In the genomic region with DNA sequence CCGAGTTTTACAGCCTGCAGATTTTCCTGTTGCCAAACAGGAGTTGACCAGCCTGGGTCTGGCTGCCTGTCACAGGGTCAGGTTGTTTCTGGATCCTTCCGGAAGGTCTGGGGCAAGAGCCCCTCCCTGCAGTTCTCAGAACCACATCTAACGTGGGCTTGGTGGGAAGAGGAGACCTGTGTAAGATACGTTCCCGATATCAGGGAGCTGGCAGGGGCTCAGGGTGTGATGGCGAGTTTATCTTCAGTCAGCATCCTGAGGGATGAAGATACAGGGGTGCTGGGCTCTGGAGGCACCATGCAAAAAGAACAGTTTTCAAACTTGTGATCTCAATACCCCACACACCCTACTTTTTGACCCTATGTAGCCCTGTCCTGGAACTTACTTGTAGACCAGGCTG, we compare ENCODE assay signal across 25 mouse cellular contexts. TPM values are rescaled to one million over a fixed set of nuclear protein-coding genes. Genes with fewer than 3 reads are reported as not detected.
DNase-seq lines count a peak whose midpoint lies in the region; ATAC-seq and TF ChIP-seq lines count a peak whose summit lies in the region.
"Had no signal": no experiment of that assay in that cellular context is flagged by ENCODE, and none has a peak within 500 bp of the region (broad histone marks: within the 10 kb centered on the region; RNA-seq: fewer than 3 reads in every experiment).

No protein-coding gene starts in this region.

- 0 out of 2 replicates have a peak overlapping the region, but pooled peaks have one; percentile 15 for H3K27ac ChIP-seq in forebrain, embryonic 10.5 days
- no peak overlapping the region for H3K27ac ChIP-seq in forebrain, embryonic 15.5 days (replicated peaks)
- H3K27ac ChIP-seq in neural tube, embryonic 13.5 days (replicated peaks): peak overlapping the region; percentile 38; the same call in 1 of the 2 replicates
- peak overlapping the region; percentile 61 for H3K27ac ChIP-seq in liver, embryonic 14.5 days
- H3K27ac ChIP-seq: embryonic facial prominence, embryonic 10.5 days; forebrain, embryonic 12.5 days; midbrain, embryonic 13.5 days had no signal

- no peak overlapping the region for H3K4me2 ChIP-seq in forebrain, embryonic 15.5 days (replicated peaks)
- no peak overlapping the region for H3K4me2 ChIP-seq in neural tube, embryonic 13.5 days
- peak overlapping the region; percentile 46 for H3K4me2 ChIP-seq in liver, embryonic 14.5 days (ENCODE audit: low read depth)
- H3K4me2 ChIP-seq: forebrain, embryonic 12.5 days; heart, embryonic 11.5 days; midbrain, embryonic 13.5 days had no signal

- peaks cover 45% of the 10 kb centered on the region for H3K36me3 ChIP-seq in forebrain, embryonic 10.5 days (replicated peaks)
- no peaks in the 10 kb centered on the region for H3K36me3 ChIP-seq in forebrain, embryonic 15.5 days
- 0 out of 2 replicates have a peak, but pooled peaks cover 8% of the 10 kb centered on the region for H3K36me3 ChIP-seq in neural tube, embryonic 13.5 days
- peaks cover 7% of the 10 kb centered on the region for H3K36me3 ChIP-seq in liver, embryonic 14.5 days (replicated peaks; ENCODE audit: control insufficient read depth, insufficient read depth, low read depth)
- H3K36me3 ChIP-seq: midbrain, embryonic 13.5 days had no signal

- TF ChIP-seq EP300 in liver, embryonic 14.5 days (IDR thresholded peaks at IDR 0.05; ENCODE audit: low read depth): peak; percentile 65

- H3K27me3 ChIP-seq in forebrain, embryonic 10.5 days (ENCODE audit: poor library complexity, severe bottlenecking): no peaks in the 10 kb centered on the region
- H3K27me3 ChIP-seq in forebrain, embryonic 15.5 days: no peaks in the 10 kb centered on the region
- H3K27me3 ChIP-seq in neural tube, embryonic 13.5 days: no peaks in the 10 kb centered on the region
- H3K27me3 ChIP-seq in liver, embryonic 14.5 days (ENCODE audit: control insufficient read depth, insufficient read depth, low read length): no peaks in the 10 kb centered on the region
- H3K27me3 ChIP-seq: forebrain, embryonic 12.5 days; midbrain, embryonic 13.5 days had no signal

- ATAC-seq in forebrain, embryonic 15.5 days (replicated peaks): no peak
- ATAC-seq in neural tube, embryonic 13.5 days (ENCODE audit: low read depth): no peak
- ATAC-seq in liver, embryonic 14.5 days (ENCODE audit: insufficient read depth): peak; percentile 82
- ATAC-seq in frontal cortex, adult (ENCODE audit: low TSS enrichment): no peak
- ATAC-seq: CD4-positive, CD25-positive, alpha-beta regulatory T cell, adult 4 months; hindbrain, postnatal 0 days; intestine, embryonic 16.5 days; midbrain, embryonic 13.5 days had no signal

- no peak overlapping the region for H3K4me3 ChIP-seq in forebrain, embryonic 10.5 days
- H3K4me3 ChIP-seq in forebrain, embryonic 15.5 days: no peak overlapping the region
- H3K4me3 ChIP-seq in neural tube, embryonic 13.5 days: no peak overlapping the region
- peak overlapping the region; percentile 12 to 32; a peak in 3 of 4 replicates for H3K4me3 ChIP-seq in liver, embryonic 14.5 days (ENCODE audit: insufficient read depth in 1 of 2, low read depth in 2 of 2, low read length in 2 of 2)
- H3K4me3 ChIP-seq: embryonic facial prominence, embryonic 10.5 days; forebrain, embryonic 12.5 days; midbrain, embryonic 13.5 days had no signal

- WGBS in forebrain, embryonic 10.5 days: 71% methylated on average over 6 of the region's 6 CpGs
- 74% methylated on average over 6 of the region's 6 CpGs for WGBS in forebrain, embryonic 15.5 days
- WGBS in neural tube, embryonic 13.5 days: 62% methylated on average over 6 of the region's 6 CpGs
- WGBS in liver, embryonic 14.5 days (ENCODE audit: insufficient replicate concordance): 18% methylated on average over 6 of the region's 6 CpGs

- H3K9me3 ChIP-seq in forebrain, embryonic 10.5 days: no peaks in the 10 kb centered on the region
- H3K9me3 ChIP-seq in forebrain, embryonic 15.5 days: no peaks in the 10 kb centered on the region
- no peaks in the 10 kb centered on the region for H3K9me3 ChIP-seq in neural tube, embryonic 13.5 days
- H3K9me3 ChIP-seq in liver, embryonic 14.5 days (ENCODE audit: control insufficient read depth, low read length): no peaks in the 10 kb centered on the region
- H3K9me3 ChIP-seq: embryonic facial prominence, embryonic 10.5 days; forebrain, embryonic 12.5 days; midbrain, embryonic 13.5 days had no signal

- H3K4me1 ChIP-seq in forebrain, embryonic 10.5 days: peaks cover 32% of the 10 kb centered on the region
- H3K4me1 ChIP-seq in forebrain, embryonic 15.5 days: peaks cover 6% of the 10 kb centered on the region
- peaks cover 52% of the 10 kb centered on the region for H3K4me1 ChIP-seq in neural tube, embryonic 13.5 days (replicated peaks)
- H3K4me1 ChIP-seq in liver, embryonic 14.5 days (replicated peaks; ENCODE audit: control insufficient read depth in 2 of 2, insufficient read depth in 2 of 2, low read length in 1 of 2): peaks cover 28 to 67% of the 10 kb centered on the region in 2 experiments

- DNase-seq in forebrain, embryonic 10.5 days (ENCODE audit: extremely low spot score, low spot score): no peak
- DNase-seq in neural tube, embryonic 10.5 days (ENCODE audit: extremely low spot score, low spot score): no peak
- DNase-seq in liver, embryonic 14.5 days (ENCODE audit: low read depth in 3 of 3, low spot score in 3 of 3): peak; percentile 58 to 62 (median 62)
- no peak for DNase-seq in kidney, postnatal 4 days
- DNase-seq: adrenal gland, postnatal 25 days; cerebellum, adult 11 months; cerebellum, postnatal 10 days; gastrocnemius, postnatal 10 days; heart, adult 11 months; kidney, adult 9 months; kidney, postnatal 25 days; layer of hippocampus, adult 9-11 months; lung, adult 18-20 months; lung, postnatal 10 days; thymus, postnatal 36 days had no signal

- TF ChIP-seq CTCF in liver, embryonic 14.5 days (IDR thresholded peaks at IDR 0.05; ENCODE audit: low read depth): no peak

- no peak overlapping the region for H3K9ac ChIP-seq in forebrain, embryonic 15.5 days (replicated peaks)
- no peak overlapping the region for H3K9ac ChIP-seq in neural tube, embryonic 13.5 days
- H3K9ac ChIP-seq in liver, embryonic 14.5 days (replicated peaks): peak overlapping the region; percentile 25
- H3K9ac ChIP-seq: forebrain, embryonic 12.5 days; midbrain, embryonic 13.5 days had no signal

RNA-seq across cellular contexts. Expression of a gene that starts 5.4 kb away (rescaled TPM):
- 1.3 and 1.4 TPM in 2 replicates for polyA plus RNA-seq in forebrain, embryonic 10.5 days (2016; fragmentation: Nextera tagmentation; extraction: Ambion mirVana)
- polyA plus RNA-seq in forebrain, embryonic 15.5 days (2015; fragmentation: Nextera tagmentation; extraction: Ambion mirVana): 1.3 and 1.4 TPM in 2 replicates
- 1.4 and 2.6 TPM in 2 replicates for polyA plus RNA-seq in neural tube, embryonic 13.5 days (2015; fragmentation: Nextera tagmentation; extraction: Ambion mirVana)
- polyA plus RNA-seq in liver, embryonic 14.5 days (2012; rRNA removed): 5.6 and 6.5 TPM in 2 replicates
- 0.76 and 0.92 TPM in 2 replicates for polyA plus RNA-seq in liver, embryonic 14.5 days (2014; fragmentation: Nextera tagmentation; extraction: Ambion mirVana)

RNA-seq across cellular contexts. Expression of a gene that starts 30.3 kb away (rescaled TPM):
- polyA plus RNA-seq in forebrain, embryonic 10.5 days (2016; fragmentation: Nextera tagmentation; extraction: Ambion mirVana): 2.4 and 4.1 TPM in 2 replicates
- 3.7 and 4.8 TPM in 2 replicates for polyA plus RNA-seq in forebrain, embryonic 15.5 days (2015; fragmentation: Nextera tagmentation; extraction: Ambion mirVana)
- polyA plus RNA-seq in neural tube, embryonic 13.5 days (2015; fragmentation: Nextera tagmentation; extraction: Ambion mirVana): 5.6 TPM in 2 replicates
- polyA plus RNA-seq in liver, embryonic 14.5 days (2012; rRNA removed): 6.6 and 10.4 TPM in 2 replicates
- polyA plus RNA-seq in liver, embryonic 14.5 days (2014; fragmentation: Nextera tagmentation; extraction: Ambion mirVana): 5.5 and 5.7 TPM in 2 replicates

Comparison
In these comparisons a context has a peak if more than half of its experiments do, and no peak if none do; other contexts are left out.
1. DNase-seq: peak in liver, embryonic 14.5 days (3 of 3); none in forebrain, embryonic 10.5 days (single experiment), neural tube, embryonic 10.5 days (single experiment) and kidney, postnatal 4 days (0 of 2).
2. H3K4me3 ChIP-seq: peak in liver, embryonic 14.5 days (2 of 2); none in forebrain, embryonic 10.5 days (single experiment), forebrain, embryonic 15.5 days (single experiment) and neural tube, embryonic 13.5 days (single experiment).